Mouse (Mus musculus) bone marrow macrophage, adult 2 months (primary cell): ENCODE data around the gene Fut2.

Experiments used
- CTCF ChIP-seq: IDR thresholded peaks from 2 replicates; pipeline ENCODE4 v1.5.1; 2012; ENCODE audit warnings: low read depth, mild to moderate bottlenecking, low read length, moderate library complexity
- POLR2A ChIP-seq: IDR thresholded peaks from 2 replicates; pipeline ENCODE4 v1.6.1; 2012; ENCODE audit warnings: mild to moderate bottlenecking, low read depth, low read length, borderline replicate concordance

DNA sequence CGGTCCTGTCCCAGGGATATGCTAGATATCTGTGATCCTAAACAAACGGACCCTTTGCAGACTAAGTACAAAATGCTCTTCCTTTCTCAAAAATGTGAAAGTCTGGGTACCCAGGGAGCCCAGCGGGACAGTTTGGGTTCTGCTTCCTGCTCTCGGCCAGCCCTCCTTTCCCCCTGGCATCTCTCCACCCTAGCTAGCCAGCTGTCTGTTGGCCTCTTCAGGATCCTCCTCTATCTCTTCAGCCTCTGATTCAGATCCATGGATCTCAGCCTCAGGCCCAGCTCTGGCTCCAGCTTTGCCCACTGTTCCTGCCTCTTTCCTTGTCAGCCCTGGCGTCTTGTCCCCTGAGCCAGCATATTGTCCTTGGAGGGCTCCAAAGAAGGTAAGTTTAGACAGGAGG is 24.1 kb downstream of the Fut2 start:
- no peak for TF ChIP-seq POLR2A
- TF ChIP-seq CTCF = no peak
